Mouse (Mus musculus): ENCODE results near the gene Dmc1.

The Dmc1 gene

DNA sequence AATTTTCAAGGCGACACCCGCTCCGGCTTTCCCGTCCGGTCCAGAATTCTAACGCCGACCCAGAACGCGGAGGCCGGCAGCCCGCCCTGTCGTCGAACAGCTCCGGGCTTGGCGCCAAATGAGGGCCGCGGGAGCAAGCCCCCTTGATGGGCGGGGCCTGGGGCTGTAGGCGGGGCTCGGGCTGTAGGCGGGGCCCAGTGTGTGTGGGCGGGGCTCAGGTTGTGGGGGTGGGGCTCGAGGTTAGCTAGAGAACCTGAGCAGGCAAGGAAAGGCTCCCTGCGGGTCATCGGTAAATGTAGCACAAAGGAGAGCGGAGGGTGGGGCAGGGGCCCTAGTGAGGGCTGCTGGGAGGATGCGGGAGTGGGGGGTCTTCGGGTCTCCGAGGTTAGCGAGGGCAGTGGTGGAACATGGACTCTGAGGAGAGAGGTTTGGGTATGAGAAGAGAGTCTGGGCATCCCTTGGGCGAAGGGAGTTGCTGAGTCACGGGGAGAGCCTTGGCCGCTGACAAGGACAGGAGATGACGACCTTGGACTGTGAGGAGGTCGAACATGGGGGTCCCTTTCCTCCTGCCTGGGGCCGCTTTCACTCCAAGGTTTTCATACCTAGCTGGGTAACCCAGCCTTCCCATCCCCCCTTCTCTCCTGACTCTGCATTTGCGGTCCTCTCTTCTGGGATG, at the start of gene Dmc1:
Dmc1 (minus strand) TSS at position 120 of the 676 bp plus-strand sequence.
- peak; percentile 19 for DNase-seq (ENCODE audit: low spot score)

DNA sequence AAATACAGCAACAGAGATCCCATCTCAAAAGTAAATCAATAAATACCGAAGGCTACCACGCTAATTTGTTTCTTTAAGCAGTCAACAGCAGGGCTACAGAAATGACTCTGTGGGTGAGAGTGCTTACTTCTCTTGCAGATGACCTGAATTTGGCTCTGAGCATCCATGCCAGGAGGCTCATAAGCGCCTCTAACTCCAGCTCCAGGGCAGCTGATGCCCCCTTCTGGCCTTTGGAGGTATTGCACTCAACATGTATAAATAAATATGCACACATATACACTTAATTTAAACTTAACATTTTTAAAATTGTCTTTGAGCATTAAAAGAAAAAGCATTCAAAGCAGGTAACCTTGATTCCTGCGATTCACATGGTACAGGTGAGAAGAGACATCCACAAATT, 46.6 kb upstream of the Dmc1 start:
- DNase-seq (ENCODE audit: low spot score) = no peak

- peak; percentile 46 for DNase-seq (ENCODE audit: low spot score)
Measured at GRCm38 (mm10) chr15:79650569-79650968, 45.7 kb upstream of the Dmc1 start.

- DNase-seq (ENCODE audit: low spot score) = no peak
Measured at GRCm38 (mm10) chr15:79648130-79648529, 43.2 kb upstream of the Dmc1 start.

DNA sequence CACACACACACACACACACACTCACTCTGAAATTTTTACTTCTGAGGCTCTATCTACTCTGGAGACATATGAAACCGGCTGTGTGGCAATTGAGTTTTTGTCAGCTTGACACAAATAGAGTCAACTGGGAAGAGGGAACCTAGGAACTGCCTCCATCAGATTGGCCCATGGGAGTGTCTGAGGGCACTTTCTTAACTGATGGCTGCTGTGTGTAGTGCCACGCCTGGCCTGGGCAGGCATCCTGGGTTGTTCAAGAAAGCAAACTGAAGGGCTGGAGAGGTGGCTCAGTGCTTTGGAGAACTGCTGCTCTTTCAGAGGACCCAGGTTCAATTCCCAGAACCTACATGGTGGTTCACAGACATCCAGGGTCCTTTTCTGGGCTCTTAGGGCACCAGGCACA, 40.6 kb upstream of the Dmc1 start:
- DNase-seq (ENCODE audit: low spot score) = no peak

DNA sequence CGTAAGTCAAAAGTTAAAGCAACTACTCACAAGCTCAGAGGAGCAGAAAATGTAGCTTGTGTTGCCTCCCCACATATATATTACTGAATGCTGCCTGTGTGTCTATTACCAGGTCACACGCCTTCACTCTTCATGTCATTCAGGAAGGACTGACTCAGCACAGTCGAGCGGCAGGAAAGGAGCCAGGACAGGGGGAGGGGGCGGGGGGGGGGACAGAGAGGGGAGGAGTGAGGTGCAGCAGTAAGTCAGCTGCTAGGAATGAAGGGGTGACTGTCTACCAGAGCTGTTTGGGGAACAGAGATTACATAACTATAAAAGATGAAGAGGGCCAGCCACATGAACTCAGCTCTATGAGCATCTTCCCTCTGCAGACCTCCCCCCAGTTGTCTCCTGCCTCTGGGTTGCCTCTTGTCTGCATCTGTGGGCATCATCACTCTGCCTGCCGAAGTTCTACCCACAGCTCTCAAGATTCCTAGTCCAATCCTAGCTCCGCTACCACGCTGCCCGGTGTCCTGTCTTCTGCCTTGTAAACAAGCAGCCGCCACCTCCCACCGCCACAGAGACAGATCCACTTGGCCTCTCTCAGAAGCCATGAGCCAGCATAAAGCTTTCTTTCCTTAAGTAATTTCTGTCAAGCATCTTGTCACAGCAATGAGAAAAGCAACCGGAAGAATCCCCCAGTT, 36.4 kb upstream of the Dmc1 start:
- DNase-seq (ENCODE audit: low spot score) = no peak

GRCm38 (mm10) chr15:79630471-79630870, 25.6 kb upstream of the Dmc1 start:
- DNase-seq (ENCODE audit: low spot score) = no peak

GRCm38 (mm10) chr15:79619770-79620414, 15.0 kb upstream of the Dmc1 start:
- DNase-seq (ENCODE audit: low spot score) = no peak

DNA sequence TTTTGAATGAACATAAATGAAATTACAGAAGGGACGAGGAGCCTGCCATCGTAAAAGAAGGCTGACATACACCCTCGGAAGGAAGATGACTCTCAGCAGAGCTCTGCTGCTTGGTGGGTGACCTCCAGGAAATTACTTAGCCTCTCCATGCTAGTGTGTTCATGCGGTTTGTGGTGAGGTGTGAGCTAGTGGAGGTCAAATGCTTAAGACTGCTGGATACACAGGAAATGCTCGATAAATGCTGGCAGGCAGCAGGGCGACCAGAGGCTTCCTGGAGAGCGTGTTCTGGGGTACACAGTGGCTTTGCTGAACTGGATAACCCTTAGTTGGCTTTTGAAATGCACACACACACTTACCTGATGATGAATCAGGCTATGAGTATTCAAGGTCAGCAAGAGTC, 13.5 kb upstream of the Dmc1 start:
- no peak for DNase-seq (ENCODE audit: low spot score)

DNA sequence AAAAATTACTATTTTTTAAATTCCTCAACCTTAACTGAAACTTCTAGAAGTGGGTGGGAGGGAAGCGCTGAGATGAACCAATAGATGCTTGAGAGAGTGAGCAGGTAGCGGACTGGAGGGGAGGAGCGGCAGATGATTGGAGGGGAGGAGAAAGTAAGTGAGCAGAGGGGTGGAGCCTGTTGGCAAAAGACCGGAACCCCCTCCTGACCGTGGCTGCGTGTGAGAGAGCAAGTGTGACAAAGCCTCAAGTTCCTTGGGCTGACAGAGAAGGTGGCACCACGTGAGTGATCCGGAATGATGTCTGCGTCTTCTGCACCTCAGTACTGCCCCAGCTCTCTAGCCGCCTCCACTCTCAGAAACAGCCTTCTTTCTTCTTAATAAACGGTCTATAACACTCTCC, 12.2 kb upstream of the Dmc1 start:
- DNase-seq (ENCODE audit: low spot score) = no peak

DNA sequence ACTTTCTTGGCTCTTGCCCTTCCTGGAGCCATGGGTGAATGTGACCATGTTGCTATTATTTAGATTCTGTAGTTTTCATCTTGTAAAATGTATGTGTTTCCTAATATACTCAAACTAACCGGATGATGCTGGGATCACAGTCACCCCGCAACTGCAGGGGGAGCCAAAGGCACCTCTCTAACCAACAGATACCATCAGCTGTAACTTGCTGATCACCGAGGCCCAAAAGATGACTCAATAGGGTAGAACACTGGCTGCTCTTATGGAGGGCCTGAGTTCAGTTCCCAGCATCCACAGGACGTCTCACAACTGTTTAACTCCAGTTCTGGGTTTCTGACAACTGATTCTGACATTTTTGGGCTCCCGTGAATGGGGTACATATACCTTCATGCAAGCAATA, 11.8 kb upstream of the Dmc1 start:
- DNase-seq (ENCODE audit: low spot score) = no peak

GRCm38 (mm10) chr15:79615501-79615900, 10.6 kb upstream of the Dmc1 start:
- no peak for DNase-seq (ENCODE audit: low spot score)

- DNase-seq (ENCODE audit: low spot score) = no peak
Measured at GRCm38 (mm10) chr15:79609226-79609625, 4.3 kb upstream of the Dmc1 start.

- no peak for DNase-seq (ENCODE audit: low spot score)
Measured at GRCm38 (mm10) chr15:79608214-79608613, 3.3 kb upstream of the Dmc1 start.

DNA sequence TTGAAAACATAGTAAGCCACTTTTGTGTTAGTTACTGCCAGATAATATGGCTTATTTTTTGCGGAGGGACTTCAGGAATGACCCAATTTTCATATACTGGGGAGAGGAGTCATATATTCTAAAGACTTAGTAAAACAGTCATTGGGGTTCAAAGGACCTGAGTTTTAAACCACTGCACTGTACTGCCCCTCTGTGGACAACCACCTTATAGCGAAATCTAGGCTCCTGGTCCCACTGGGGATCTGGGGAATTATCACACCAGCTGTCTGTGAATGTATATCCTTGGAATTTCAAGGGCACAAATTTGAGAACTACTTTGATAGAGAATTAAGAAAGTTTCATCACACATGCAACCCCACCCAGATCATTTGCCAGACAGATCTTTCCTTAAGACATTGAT, 2.8 kb upstream of the Dmc1 start:
- peak; percentile 24 for DNase-seq (ENCODE audit: low spot score)

DNA sequence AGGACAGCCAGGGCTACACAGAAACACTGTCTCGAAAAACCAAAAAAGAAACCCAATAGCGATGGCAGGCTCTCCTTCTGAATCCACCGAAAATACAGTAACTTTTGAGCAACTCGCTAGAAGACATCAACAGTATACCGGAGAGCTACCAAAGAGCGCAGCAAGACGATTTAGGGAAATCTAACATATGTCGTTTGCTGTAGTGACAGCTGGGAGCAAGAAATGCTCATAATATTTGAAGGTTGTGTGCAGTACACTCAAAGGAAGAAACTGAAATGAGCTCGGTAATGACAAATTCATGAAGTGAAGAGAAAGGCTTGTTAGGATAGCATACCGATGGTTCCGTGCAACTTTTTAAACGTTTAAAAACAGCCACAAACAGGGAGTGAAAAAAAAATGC, 1.3 kb upstream of the Dmc1 start:
- no peak for DNase-seq (ENCODE audit: low spot score)

DNA sequence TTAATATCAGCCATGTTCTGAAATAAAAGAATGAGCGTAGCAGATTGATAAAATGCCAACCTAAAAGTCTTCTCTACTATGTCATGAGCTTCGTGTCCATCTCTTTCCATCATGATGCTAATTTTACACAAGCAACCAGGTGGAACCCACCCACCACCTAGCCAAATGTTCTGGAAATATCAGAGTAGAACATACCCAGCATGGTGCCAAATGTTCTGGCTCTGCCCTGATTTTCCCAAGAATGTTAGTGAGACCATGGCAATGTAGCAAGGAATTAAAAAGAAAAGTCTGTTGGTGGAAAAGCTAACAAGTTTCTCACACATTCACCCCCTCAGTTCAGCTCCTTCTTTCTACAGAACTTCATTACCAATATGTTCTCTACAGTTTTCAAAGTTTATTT, 4.7 kb downstream of the Dmc1 start:
- peak; percentile 52 for DNase-seq (ENCODE audit: low spot score)

GRCm38 (mm10) chr15:79598715-79599114, 6.2 kb downstream of the Dmc1 start:
- DNase-seq (ENCODE audit: low spot score) = no peak

- DNase-seq (ENCODE audit: low spot score) = no peak
Measured at GRCm38 (mm10) chr15:79581581-79581980, 23.3 kb downstream of the Dmc1 start.

- DNase-seq (ENCODE audit: low spot score) = no peak
Measured at GRCm38 (mm10) chr15:79577671-79578426, 27.1 kb downstream of the Dmc1 start.

DNA sequence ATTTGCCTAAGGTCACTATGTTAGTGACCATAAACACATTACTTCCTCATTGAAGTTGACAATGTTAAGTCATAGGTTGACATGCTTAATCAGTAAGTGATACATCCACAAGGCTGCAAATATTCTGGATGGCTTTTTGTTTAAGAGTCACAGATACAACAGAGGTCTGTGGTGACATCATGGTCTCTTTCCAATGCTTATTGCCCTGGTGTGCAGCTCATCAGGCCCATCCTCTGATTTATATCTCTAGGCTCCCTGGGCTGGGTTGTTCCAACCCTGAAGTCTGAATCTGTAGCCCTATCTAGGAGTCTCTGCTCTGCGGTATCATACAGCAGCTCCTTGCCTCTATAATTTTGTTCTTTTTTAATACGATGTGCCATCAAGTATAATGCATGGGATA, 28.0 kb downstream of the Dmc1 start:
- no peak for DNase-seq (ENCODE audit: low spot score)

DNA sequence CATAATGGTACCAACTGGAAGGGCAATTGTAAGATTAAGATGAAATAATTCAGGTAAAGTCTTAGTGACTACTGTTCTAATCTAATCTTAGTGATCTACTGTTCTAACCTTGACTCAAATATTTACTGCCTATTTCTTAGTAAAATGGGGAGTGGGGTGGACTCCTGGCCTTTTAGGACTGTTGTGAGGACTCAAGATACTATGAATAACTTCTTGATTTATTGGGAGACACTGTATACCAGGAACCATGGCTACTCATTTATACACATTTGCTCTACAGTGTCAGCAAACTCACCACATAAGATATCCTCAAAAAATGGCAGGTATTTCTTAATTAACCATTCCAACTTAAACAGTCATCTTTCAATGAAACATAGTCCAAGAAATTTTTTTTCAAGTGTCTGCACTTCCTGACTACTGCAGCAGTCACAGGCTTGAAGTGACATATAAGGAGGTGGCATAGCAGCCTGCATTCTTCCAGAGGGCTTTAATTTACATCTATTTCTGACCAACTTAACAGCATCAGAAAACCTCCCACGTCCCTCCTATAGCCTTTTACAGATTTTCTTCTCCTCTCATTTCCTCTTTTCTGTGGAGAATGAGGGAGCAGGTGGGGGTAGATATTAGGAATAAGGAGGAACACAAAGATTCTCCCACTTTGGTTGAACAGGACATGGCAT, 29.2 kb downstream of the Dmc1 start:
- no peak for DNase-seq (ENCODE audit: low spot score)

Measured in layer of hippocampus, adult 11-12 months (tissue).